Mouse (Mus musculus): Measurements from ENCODE around the gene Csf2ra.

DNA sequence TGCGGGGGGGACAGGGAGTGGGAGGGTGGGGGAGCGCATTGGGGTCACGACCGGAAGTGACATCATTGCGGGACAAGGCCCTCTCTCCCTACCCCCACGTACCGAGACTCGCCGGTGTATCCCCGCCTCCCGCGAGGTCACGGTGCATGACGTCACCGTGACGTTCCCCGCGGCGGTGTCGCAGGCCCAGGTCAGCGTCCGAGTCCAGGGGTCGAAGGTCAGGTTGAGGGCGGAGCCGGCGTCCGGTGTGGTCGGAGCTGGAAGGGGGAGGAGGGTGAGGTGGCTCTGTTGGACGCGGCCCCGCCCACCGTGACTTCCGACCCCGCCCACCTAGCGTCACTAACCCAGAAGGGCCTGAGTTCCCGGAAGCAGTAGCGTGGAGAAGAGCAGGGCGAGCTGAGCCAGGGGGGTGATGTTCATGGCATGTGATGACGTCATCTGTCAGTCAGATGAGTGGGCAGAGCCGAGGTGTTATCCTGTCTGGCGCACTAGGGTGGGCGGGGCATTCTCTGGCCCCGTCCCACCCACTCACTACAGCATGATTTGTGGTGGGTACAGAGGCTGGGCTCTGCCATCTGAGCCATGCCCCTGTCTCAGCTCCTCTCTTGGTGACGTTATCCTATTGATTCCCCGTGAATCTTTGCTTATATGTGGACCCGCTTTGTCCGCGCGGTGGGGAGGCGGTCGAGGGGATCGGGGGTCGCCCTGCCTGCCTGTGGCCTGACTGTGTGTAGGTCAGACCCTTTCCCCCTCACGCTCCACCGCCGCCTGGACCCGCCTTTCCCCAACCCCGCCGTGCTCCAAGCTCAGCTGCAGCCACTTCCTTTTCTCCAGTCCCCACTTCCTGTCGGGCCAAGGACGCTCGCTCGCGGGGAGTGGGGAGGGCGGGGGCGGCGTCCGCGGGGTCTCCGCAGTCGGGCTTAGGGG, 1.0 kb downstream of the Csf2ra start:
- TF ChIP-seq EP300 (IDR thresholded peaks at IDR 0.05; ENCODE audit: insufficient read depth, low read depth, low read length): 0 out of 2 replicates have a peak, but pooled peaks have one; percentile 12
- TF ChIP-seq POLR2A (IDR thresholded peaks at IDR 0.05; ENCODE audit: insufficient read depth, low read length): no peak
- TF ChIP-seq CTCF (IDR thresholded peaks at IDR 0.05; ENCODE audit: low read depth, low read length): no peak

Measured in ES-Bruce4 (cell line).